In the genomic region with DNA sequence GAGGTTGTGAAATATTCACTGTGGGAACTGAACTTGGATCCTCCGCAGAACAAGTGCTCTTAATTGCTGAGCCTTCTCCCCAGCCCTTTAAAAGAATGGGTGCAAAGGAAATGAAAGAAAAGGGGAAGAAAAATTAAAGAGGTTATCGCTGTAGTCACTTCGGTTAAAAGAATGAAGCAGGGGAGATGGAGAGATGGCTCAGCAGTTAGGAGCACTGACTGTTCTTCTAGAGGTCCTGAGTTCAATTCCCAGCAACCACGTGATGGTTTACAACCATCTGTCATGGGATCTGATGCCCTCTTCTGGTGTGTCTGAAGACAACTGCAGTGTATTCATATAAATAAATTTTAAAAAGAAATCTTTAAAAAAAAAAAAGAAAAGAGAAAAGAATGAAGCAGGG, we compare ENCODE assay signal across 12 mouse cellular contexts. TPM values are rescaled to one million over a fixed set of nuclear protein-coding genes. Genes with fewer than 3 reads are reported as not detected.
DNase-seq lines count a peak whose midpoint lies in the region; ATAC-seq and TF ChIP-seq lines count a peak whose summit lies in the region.
"Had no signal": no experiment of that assay in that cellular context is flagged by ENCODE, and none has a peak within 500 bp of the region (broad histone marks: within the 10 kb centered on the region; RNA-seq: fewer than 3 reads in every experiment).

No protein-coding gene starts in this region.

- TF ChIP-seq EP300 in CH12.LX (IDR thresholded peaks at IDR 0.05; ENCODE audit: low read length) = no peak

- WGBS in intestine, embryonic 15.5 days = 81% methylated on average over 4 of the region's 4 CpGs
- 82% methylated on average over 4 of the region's 4 CpGs for WGBS in intestine, embryonic 16.5 days
- WGBS in liver, embryonic 15.5 days (ENCODE audit: insufficient replicate concordance) = 63% methylated on average over 4 of the region's 4 CpGs

- H3K9me3 ChIP-seq in intestine, embryonic 15.5 days = no peaks in the 10 kb centered on the region
- no peaks in the 10 kb centered on the region for H3K9me3 ChIP-seq in intestine, embryonic 16.5 days (ENCODE audit: control insufficient read depth, low read length)
- no peaks in the 10 kb centered on the region for H3K9me3 ChIP-seq in CH12.LX (replicated peaks; ENCODE audit: low read length)
- H3K9me3 ChIP-seq in liver, embryonic 15.5 days (replicated peaks) = no peaks in the 10 kb centered on the region
- H3K9me3 ChIP-seq: neural tube, embryonic 12.5 days had no signal

- TF ChIP-seq RAD21 in CH12.LX (IDR thresholded peaks at IDR 0.05; ENCODE audit: low read depth, low read length) = no peak

- TF ChIP-seq CTCF in gastrocnemius, adult 2 months (IDR thresholded peaks at IDR 0.05) = no peak
- no peak for TF ChIP-seq CTCF in CH12.LX (conservative IDR thresholded peaks at IDR 0.05 in 1 of 2, IDR thresholded peaks at IDR 0.05 in 1 of 2; ENCODE audit: low read depth in 2 of 2, low read length in 2 of 2)

- in situ Hi-C loops in CH12.LX (cut with MboI; ENCODE audit: low pct_ligation_motif_present, low pct_unique_long_range_greater_than_20kb, low sequenced_read_pairs) = loop anchor here (25.0 kb wide), 1 partner anchor 174 kb away; no protein-coding TSS in a partner anchor

- no peaks in the 10 kb centered on the region for H3K36me3 ChIP-seq in intestine, embryonic 15.5 days
- no peaks in the 10 kb centered on the region for H3K36me3 ChIP-seq in intestine, embryonic 16.5 days (ENCODE audit: control insufficient read depth, insufficient read depth, low read length)
- peaks cover 0 to 4% of the 10 kb centered on the region in 2 experiments for H3K36me3 ChIP-seq in CH12.LX (replicated peaks in 1 of 2; ENCODE audit: control insufficient read depth in 1 of 2, insufficient read depth in 1 of 2, low read length in 1 of 2)
- no peaks in the 10 kb centered on the region for H3K36me3 ChIP-seq in liver, embryonic 15.5 days (replicated peaks)

- no peak for ATAC-seq in intestine, embryonic 15.5 days
- ATAC-seq in intestine, embryonic 16.5 days = no peak
- no peak for ATAC-seq in liver, embryonic 15.5 days (ENCODE audit: insufficient read depth)

- H3K4me2 ChIP-seq in intestine, embryonic 15.5 days (replicated peaks) = peak overlapping the region; percentile 68; the same call in 1 of the 2 replicates
- H3K4me2 ChIP-seq in intestine, embryonic 16.5 days (ENCODE audit: low read depth, low read length) = no peak overlapping the region
- H3K4me2 ChIP-seq in CH12.LX (ENCODE audit: insufficient read depth, low read depth, poor library complexity, severe bottlenecking) = peak overlapping the region; percentile 95; the same call in 1 of the 2 replicates
- peak overlapping the region; percentile 95 for H3K4me2 ChIP-seq in liver, embryonic 15.5 days

- H3K4me3 ChIP-seq in gastrocnemius, adult 2 months = no peak overlapping the region
- no peak overlapping the region for H3K4me3 ChIP-seq in intestine, embryonic 15.5 days (replicated peaks)
- no peak overlapping the region for H3K4me3 ChIP-seq in intestine, embryonic 16.5 days (ENCODE audit: low read length)
- H3K4me3 ChIP-seq in CH12.LX (replicated peaks in 1 of 3; ENCODE audit: low read depth in 2 of 3, low read length in 2 of 3, poor library complexity in 1 of 3) = peak overlapping the region in 2 of 3 experiments; percentile 85 to 95
- H3K4me3 ChIP-seq in liver, embryonic 15.5 days (replicated peaks) = peak overlapping the region; percentile 93
- H3K4me3 ChIP-seq: neural tube, embryonic 12.5 days had no signal

- no peak overlapping the region for H3K9ac ChIP-seq in intestine, embryonic 15.5 days
- no peak overlapping the region for H3K9ac ChIP-seq in intestine, embryonic 16.5 days (ENCODE audit: low read depth, low read length)
- no peak overlapping the region for H3K9ac ChIP-seq in CH12.LX (ENCODE audit: insufficient read depth, low read depth)
- H3K9ac ChIP-seq in liver, embryonic 15.5 days = no peak overlapping the region
- H3K9ac ChIP-seq: neural tube, embryonic 12.5 days had no signal

- no peaks in the 10 kb centered on the region; the same call in 1 of the 2 replicates for H3K79me2 ChIP-seq in CH12.LX (replicated peaks; ENCODE audit: control insufficient read depth, extremely low read depth, insufficient read depth, poor library complexity, severe bottlenecking)

- dilution Hi-C loops in CH12.LX (cut with MboI; ENCODE audit: extremely low pct_ligation_motif_present, extremely low pct_unique_long_range_greater_than_20kb, low sequenced_read_pairs) = no loop called here

- TF ChIP-seq POLR2A in CH12.LX (IDR thresholded peaks at IDR 0.05; ENCODE audit: low read depth, low read length) = no peak

- H3K27me3 ChIP-seq in intestine, embryonic 15.5 days (replicated peaks) = peaks cover 27% of the 10 kb centered on the region
- H3K27me3 ChIP-seq in intestine, embryonic 16.5 days (replicated peaks; ENCODE audit: control insufficient read depth, insufficient read depth, low read length) = peaks cover 23% of the 10 kb centered on the region
- no peaks in the 10 kb centered on the region for H3K27me3 ChIP-seq in CH12.LX (replicated peaks)
- H3K27me3 ChIP-seq in liver, embryonic 15.5 days = peaks cover 39% of the 10 kb centered on the region

- intact Hi-C loops in gastrocnemius, adult 2 months (cut with DNase I) = no loop called here
- intact Hi-C loops in gastrocnemius, postnatal 14 days (cut with DNase I; ENCODE audit: low total_unique reads) = no loop called here
- intact Hi-C loops in left cerebral cortex, postnatal 25 days (cut with DNase I) = loop anchor here (5.0 kb wide), 1 partner anchor 284 kb away; a partner anchor contains a TSS

- peak overlapping the region; percentile 96; the same call in 1 of the 2 replicates for H3K27ac ChIP-seq in gastrocnemius, adult 2 months
- H3K27ac ChIP-seq in intestine, embryonic 15.5 days = no peak overlapping the region
- no peak overlapping the region for H3K27ac ChIP-seq in intestine, embryonic 16.5 days (ENCODE audit: low read length)
- no peak overlapping the region for H3K27ac ChIP-seq in CH12.LX (ENCODE audit: insufficient read depth, low read depth)
- no peak overlapping the region for H3K27ac ChIP-seq in liver, embryonic 15.5 days (replicated peaks)
- H3K27ac ChIP-seq: neural tube, embryonic 12.5 days had no signal

- H3K4me1 ChIP-seq in intestine, embryonic 15.5 days (replicated peaks) = peaks cover 14% of the 10 kb centered on the region
- peaks cover 20% of the 10 kb centered on the region for H3K4me1 ChIP-seq in intestine, embryonic 16.5 days (ENCODE audit: control insufficient read depth, insufficient read depth, low read length)
- H3K4me1 ChIP-seq in CH12.LX (ENCODE audit: control insufficient read depth in 1 of 2, insufficient read depth in 2 of 2) = peaks cover 4 to 21% of the 10 kb centered on the region in 2 experiments; a peak in 3 of 4 replicates
- H3K4me1 ChIP-seq in liver, embryonic 15.5 days (replicated peaks) = peaks cover 42% of the 10 kb centered on the region

- DNase-seq in gastrocnemius, adult 2 months = no peak
- DNase-seq in gastrocnemius, postnatal 14 days = no peak
- no peak for DNase-seq in CH12.LX (ENCODE audit: extremely low read depth)
- no peak for DNase-seq in left cerebral cortex, postnatal 25 days (ENCODE audit: low spot score in 2 of 2)
- DNase-seq in left cerebral cortex, adult 9 months (ENCODE audit: low spot score in 2 of 2) = no peak
- DNase-seq: adrenal gland, adult 8-10 months; kidney, postnatal 14 days; midbrain, embryonic 14.5 days had no signal

RNA-seq across cellular contexts. Expression of a gene that starts 1.5 kb away (rescaled TPM):
- under 1 TPM; 0.98 to 0.99 TPM for total RNA-seq in gastrocnemius, adult 2 months (2021)
- 1 to 10 TPM; 1.0 to 1.1 TPM for total RNA-seq in gastrocnemius, postnatal 14 days (2021)
- 1.0 and 1.1 TPM in 2 replicates for polyA plus RNA-seq in intestine, embryonic 15.5 days (2015; fragmentation: Nextera tagmentation; extraction: Ambion mirVana)
- 1.2 and 1.4 TPM in 2 replicates for polyA plus RNA-seq in intestine, embryonic 16.5 days (2015; fragmentation: Nextera tagmentation; extraction: Ambion mirVana)
- total RNA-seq in CH12.LX (2012; rRNA removed) (0.85 and 0.88 TPM in 2 replicates), CH12.LX (2014; rRNA removed) (0.62 and 0.92 TPM in 2 replicates)
- polyA plus RNA-seq in CH12.LX (2012; ENCODE audit: insufficient read length, low read depth) = 1.2 and 1.3 TPM in 2 replicates
- 5.0 and 6.1 TPM in 2 replicates for polyA plus RNA-seq in liver, embryonic 15.5 days (2015; fragmentation: Nextera tagmentation; extraction: Ambion mirVana)
- total RNA-seq in left cerebral cortex, postnatal 25 days (2021) = 10 to 100 TPM; 28.9 to 30.7 TPM

RNA-seq across cellular contexts. Expression of a gene that starts 1.6 kb away (rescaled TPM):
- 10 to 100 TPM; 26.1 to 28.3 TPM for total RNA-seq in gastrocnemius, adult 2 months (2021)
- total RNA-seq in gastrocnemius, postnatal 14 days (2021) = 10 to 100 TPM; 20.4 to 24.5 TPM
- 73.7 and 83.5 TPM in 2 replicates for polyA plus RNA-seq in intestine, embryonic 15.5 days (2015; fragmentation: Nextera tagmentation; extraction: Ambion mirVana)
- polyA plus RNA-seq in intestine, embryonic 16.5 days (2015; fragmentation: Nextera tagmentation; extraction: Ambion mirVana) = 61.2 and 71.3 TPM in 2 replicates
- total RNA-seq in CH12.LX (2012; rRNA removed) (26.0 and 34.5 TPM in 2 replicates), CH12.LX (2014; rRNA removed) (95.0 and 113 TPM in 2 replicates)
- 33.6 and 36.5 TPM in 2 replicates for polyA plus RNA-seq in CH12.LX (2012; ENCODE audit: insufficient read length, low read depth)
- 26.7 and 28.7 TPM in 2 replicates for polyA plus RNA-seq in liver, embryonic 15.5 days (2015; fragmentation: Nextera tagmentation; extraction: Ambion mirVana)
- total RNA-seq in left cerebral cortex, postnatal 25 days (2021) = 10 to 100 TPM; 44.5 to 50.5 TPM

RNA-seq across cellular contexts. Expression of a gene that starts 26.3 kb away (rescaled TPM):
- not detected for total RNA-seq in gastrocnemius, adult 2 months (2021)
- under 1 TPM in 1 of 2 experiments, not detected in 1; 0.06 TPM for total RNA-seq in gastrocnemius, postnatal 14 days (2021)
- 0.15 and 0.41 TPM in 2 replicates for polyA plus RNA-seq in intestine, embryonic 15.5 days (2015; fragmentation: Nextera tagmentation; extraction: Ambion mirVana)
- polyA plus RNA-seq in intestine, embryonic 16.5 days (2015; fragmentation: Nextera tagmentation; extraction: Ambion mirVana) = 0.07 and 0.21 TPM in 2 replicates
- total RNA-seq in CH12.LX (2012; rRNA removed) (not detected in 2 replicates), CH12.LX (2014; rRNA removed) (not detected in 2 replicates)
- not detected in 2 replicates for polyA plus RNA-seq in CH12.LX (2012; ENCODE audit: insufficient read length, low read depth)
- polyA plus RNA-seq in liver, embryonic 15.5 days (2015; fragmentation: Nextera tagmentation; extraction: Ambion mirVana) = 0.05 TPM in 1 of 2 replicates, not detected in the other
- 1 to 10 TPM; 1.9 to 2.3 TPM for total RNA-seq in left cerebral cortex, postnatal 25 days (2021)

RNA-seq across cellular contexts. Expression of a gene that starts 55.2 kb away (rescaled TPM):
- 1 to 10 TPM; 4.0 to 4.6 TPM for total RNA-seq in gastrocnemius, adult 2 months (2021)
- 1 to 10 TPM; 3.9 to 4.7 TPM for total RNA-seq in gastrocnemius, postnatal 14 days (2021)
- 16.1 and 17.0 TPM in 2 replicates for polyA plus RNA-seq in intestine, embryonic 15.5 days (2015; fragmentation: Nextera tagmentation; extraction: Ambion mirVana)
- 18.2 and 18.4 TPM in 2 replicates for polyA plus RNA-seq in intestine, embryonic 16.5 days (2015; fragmentation: Nextera tagmentation; extraction: Ambion mirVana)
- 8.7 and 11.9 TPM in 2 replicates for total RNA-seq in CH12.LX (2012; rRNA removed)
- 6.9 and 7.6 TPM in 2 replicates for total RNA-seq in CH12.LX (2014; rRNA removed)
- 8.3 and 9.6 TPM in 2 replicates for polyA plus RNA-seq in CH12.LX (2012; ENCODE audit: insufficient read length, low read depth)
- polyA plus RNA-seq in liver, embryonic 15.5 days (2015; fragmentation: Nextera tagmentation; extraction: Ambion mirVana) = 3.1 and 3.5 TPM in 2 replicates
- total RNA-seq in left cerebral cortex, postnatal 25 days (2021) = 1 to 10 TPM; 7.6 to 8.4 TPM

Comparison
In these comparisons a context has a peak if more than half of its experiments do, and no peak if none do; other contexts are left out.
1. H3K4me3 ChIP-seq: peak in CH12.LX (2 of 3) and liver, embryonic 15.5 days (single experiment); none in gastrocnemius, adult 2 months (single experiment), intestine, embryonic 15.5 days (single experiment) and intestine, embryonic 16.5 days (single experiment).
2. RNA of a gene that starts 1.5 kb away (total RNA-seq): 28.9 to 30.7 TPM in left cerebral cortex, postnatal 25 days; 1.0 to 1.1 TPM in gastrocnemius, postnatal 14 days, 0.98 to 0.99 TPM in gastrocnemius, adult 2 months and 0.62 to 0.92 TPM in CH12.LX; every median in the first group is over 10 times any median in the second.